Mouse (Mus musculus) right cerebral cortex, postnatal 14 days (tissue): Measurements from ENCODE around the gene Nxpe3.

ENCODE experiments used
- DNase-seq: peaks from one replicate; pipeline ENCODE4 v3.0.0; 2022

Gene Nxpe3

DNA sequence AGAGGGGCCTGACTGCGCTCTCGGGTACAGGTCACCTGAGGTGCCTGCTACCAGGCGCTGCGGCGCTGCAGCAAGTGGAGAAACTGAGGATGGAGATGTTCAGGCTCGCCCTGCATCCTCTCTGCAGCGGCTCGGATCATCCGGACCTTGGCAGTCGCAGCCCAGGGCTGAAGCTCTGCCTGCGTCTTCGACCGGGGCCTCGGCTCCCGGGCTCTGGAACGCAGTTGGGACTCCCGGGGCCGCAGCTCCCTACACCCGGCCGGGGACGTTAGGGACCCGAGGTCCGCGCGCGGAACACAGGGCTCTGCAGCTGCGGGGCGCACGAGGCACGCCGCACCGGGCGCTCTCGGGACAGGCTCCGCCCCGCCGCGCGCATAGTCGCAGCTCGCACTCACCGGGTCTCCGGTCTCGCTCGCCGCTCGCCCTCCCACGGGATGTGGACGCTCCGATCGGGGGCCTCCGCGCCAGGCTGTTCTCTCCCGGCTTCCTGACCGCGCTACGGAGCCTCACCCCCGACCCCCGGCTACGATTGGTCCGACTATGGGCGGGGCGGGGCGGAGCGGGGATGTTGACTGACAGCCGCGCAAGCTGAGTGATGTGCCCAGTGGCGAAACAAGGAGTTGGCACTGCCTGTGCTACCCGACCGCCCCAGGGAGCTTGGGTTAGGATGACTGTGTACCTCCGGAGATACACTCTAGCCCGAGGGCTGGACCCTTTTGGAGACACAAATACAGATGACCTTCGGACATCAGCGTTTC is at the start of gene Nxpe3:
Nxpe3 (minus strand) TSS at position 393 of the 758 bp plus-strand sequence.
- DNase-seq, result peak; percentile 85

DNA sequence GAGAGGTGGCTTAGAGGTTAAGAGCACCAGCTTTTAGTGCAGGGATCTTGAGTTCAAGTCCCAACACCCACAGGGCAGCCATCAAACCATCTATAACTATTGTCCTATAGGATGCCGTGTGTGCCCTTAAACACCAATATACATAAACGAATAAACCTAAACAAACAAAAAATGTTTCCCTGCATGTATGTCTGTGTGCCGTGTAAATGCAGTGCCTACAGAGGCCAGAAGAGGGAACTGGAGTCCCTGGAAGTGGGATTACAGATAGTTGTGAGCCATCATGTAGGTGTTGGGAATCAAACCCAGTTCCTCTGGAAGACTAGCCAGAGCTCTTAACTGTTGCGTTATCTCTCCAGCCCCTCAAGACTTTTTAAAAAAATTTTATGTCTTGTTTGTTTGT is 45.7 kb upstream of the Nxpe3 start:
- DNase-seq, result no peak

DNA sequence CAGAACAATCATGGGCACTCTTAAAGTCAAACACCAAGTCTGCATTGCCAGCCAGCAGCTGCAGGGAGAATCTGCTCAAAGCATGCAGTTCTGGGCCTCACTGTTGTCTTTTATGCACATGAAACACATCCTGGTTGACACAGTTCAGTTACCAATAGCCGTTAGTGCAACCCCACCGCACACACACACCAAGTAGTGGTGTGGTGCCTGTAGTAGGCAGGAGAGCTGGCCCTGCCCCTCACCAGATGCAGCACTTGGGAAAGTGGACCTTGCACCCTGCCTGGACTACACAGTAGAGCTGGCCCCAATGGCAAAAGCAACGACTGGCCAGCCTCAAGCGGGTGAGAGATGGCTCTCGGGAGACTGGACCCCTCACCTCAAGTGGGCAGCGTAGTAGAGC is 44.6 kb upstream of the Nxpe3 start:
- DNase-seq, result no peak

- DNase-seq, result no peak
Measured at GRCm38 (mm10) chr16:55938761-55939160, 43.7 kb upstream of the Nxpe3 start.

DNA sequence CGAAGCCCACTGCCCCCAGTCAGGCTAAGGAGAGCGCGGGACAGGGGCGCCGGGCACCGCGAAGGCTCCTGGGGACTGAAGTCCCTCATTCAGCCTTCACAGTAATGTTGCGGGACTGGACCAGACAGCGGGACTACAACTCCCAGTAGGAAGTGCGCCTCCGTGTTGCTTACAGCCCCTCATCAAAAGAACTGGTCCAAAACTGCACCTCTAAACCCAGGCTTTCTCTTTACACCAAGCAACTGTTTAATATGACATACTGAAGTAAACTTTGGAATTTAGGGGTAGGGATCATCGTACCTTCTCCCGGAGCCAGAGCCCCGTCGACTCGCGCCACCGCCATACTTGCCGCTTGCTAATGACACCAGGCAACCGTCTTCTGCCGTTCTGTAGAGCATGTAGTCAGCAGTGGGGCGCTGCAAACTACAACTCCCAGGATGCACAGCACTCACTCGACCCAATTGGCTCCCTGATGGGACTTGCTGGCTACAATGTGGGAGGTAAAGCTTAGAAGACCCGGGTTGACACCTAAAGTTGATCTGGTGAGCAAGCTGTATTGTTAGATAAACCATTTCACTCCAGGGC is 39.5 kb upstream of the Nxpe3 start, which contains the start of gene Cep97:
Cep97 (minus strand) TSS at position 403 of the 585 bp plus-strand sequence.
- peak; percentile 79 for DNase-seq

GRCm38 (mm10) chr16:55933681-55934343 is 38.7 kb upstream of the Nxpe3 start:
- peak; percentile 26 for DNase-seq

DNA sequence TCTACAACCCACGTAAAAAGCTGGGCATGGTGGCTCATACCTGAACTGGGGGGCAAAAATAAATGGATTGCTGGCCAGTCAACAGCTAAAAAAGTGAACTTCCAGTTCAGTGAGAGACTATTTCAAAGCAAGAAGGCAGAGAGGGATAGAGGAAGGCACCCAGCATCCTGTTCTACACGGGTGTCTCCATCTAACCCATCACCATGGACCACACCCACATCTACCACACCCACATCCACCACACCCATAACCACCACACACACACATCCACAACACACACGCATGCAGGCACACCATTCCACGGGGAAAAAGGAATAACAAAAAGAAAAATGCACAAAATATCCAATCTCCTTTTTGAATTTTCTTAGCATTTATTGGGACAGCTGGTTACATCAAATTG is 28.9 kb upstream of the Nxpe3 start:
- DNase-seq, result no peak

GRCm38 (mm10) chr16:55922079-55922478 is 27.0 kb upstream of the Nxpe3 start:
- DNase-seq, result no peak

DNA sequence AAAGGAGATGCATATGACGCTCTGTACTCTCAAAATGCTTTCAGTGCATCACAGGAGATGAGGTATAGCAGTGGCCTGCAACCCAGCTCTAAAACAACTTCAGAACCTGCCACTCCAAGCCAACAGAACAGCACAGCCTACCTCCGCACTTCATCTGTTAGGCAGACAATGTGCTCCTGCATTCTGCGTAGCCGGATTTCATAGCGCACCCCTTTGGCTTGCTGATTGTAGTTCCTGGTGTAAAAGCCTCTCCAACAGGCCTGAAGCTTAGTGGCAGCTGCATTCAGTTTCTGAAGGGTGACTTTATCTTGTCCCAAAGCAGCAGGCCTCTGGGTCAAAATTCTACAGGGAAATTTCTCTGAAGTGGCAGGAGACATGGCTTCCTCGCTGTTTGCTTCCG is 19.6 kb upstream of the Nxpe3 start:
- DNase-seq, result no peak

DNA sequence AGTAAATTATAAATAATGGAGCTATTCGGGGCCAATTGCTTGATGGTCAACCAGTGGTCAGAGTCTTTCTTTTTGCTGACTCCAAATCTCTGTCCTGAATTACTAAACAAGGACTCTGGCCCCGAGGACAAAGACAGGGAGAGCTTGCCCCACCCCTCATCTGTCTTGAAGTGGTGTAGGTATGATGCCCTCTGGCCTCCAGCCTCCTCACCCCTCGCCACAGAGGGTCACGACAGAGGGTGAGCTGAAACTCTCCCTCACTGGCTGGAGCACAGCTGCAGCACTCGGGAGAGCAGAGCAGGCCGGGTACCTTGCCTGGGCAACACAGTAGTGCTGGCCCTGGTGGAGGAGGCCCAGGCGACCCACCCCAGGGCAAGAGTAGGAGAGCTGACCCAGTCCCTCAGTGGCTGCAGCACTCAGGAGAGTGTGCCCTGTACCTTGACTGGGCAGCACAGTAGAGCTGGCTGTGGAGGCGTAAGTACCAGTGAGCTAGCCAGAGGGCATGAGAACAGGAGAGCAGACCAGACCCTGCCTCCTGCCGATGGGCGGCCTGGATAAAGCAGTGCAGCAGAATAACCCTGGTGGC is 15.2 kb upstream of the Nxpe3 start:
- no peak for DNase-seq

DNA sequence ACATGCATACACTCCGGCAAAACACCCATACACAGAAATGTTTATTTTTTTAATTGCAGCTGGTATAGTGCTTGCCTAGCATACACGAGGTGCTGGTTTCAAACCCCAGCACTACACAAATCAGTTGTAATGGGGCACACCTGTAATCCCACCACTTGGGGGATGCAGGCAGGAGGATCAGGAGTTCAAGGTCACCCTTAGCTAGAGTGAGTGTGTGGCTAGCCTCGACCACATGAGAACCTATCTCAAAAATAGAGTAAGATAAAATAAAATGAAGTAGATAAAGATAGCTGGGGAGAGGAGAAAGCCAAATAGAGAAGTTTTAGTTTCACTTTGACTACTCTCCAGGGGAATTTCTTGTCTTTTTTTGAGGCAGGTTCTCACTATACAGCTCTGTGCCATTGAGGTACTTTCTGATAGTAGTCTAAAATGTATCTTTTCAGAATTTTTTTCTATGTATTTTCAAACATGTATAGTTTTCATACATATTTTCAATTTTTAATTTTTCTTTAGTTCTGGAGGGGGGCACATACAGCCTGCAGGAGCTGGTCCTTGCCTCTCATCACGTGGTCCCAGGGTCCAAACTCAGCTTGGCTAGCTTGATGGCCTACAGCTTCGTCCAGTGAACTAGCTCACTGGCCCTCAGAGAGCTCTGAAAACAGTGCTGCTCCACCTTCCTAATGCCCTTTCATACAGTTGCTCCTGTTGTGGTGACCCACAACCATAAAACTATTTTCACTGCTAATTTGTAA is 12.0 kb upstream of the Nxpe3 start:
- DNase-seq, result no peak

GRCm38 (mm10) chr16:55905370-55905769 is 10.3 kb upstream of the Nxpe3 start:
- no peak for DNase-seq

GRCm38 (mm10) chr16:55901839-55902756 is 7.0 kb upstream of the Nxpe3 start:
- no peak for DNase-seq

DNA sequence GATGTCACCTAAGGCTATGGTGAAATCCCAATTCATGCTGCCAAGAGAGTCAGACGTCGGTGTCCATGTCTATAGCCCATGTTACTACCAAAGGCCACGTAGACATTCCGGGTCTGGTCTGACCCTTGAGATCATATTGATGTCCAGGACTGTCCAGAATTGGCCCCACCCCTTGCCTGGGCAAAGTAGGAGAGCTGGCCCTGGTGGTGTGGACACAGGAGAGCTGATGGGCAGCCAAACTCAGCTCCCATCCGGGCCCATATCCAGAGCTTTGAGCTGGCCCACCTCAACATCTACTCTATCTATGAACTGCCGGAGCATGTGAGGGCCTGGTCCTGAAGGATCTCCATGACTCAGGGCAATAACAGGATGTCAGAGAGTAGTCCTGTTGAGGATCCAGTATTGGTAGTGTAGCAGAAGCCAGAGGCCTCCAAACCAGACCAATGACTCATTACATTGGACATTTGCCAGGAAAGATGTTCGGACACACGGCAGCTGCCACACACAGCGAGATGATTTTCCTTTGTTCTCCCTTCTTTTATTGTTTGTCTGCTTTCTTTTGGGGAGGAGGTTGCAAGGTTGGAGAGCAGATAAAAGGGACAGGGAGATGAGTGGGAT is 3.4 kb upstream of the Nxpe3 start:
- no peak for DNase-seq

DNA sequence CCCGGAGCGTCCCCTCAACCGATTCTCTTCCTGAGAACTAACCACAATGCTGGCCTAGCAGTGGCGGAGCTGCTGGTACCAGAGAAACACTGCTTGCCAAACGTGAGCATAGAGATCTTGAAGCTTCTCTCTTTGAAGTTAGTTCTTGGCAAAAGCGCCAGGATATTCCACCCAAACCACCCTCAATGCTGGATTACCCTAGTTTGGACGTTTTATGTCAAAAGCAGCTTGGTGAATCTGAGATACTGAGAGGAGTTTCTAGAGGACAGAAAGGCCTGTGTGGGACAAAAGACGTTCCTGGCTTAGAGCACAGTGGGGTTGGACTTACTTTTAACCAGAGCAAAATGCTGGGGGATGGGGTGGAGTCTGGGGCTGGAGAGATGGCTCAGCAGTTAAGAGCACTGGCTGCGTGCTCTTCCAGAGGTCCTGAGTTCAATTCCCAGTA is 588 bp upstream of the Nxpe3 start:
- DNase-seq, result no peak

- DNase-seq, result no peak
Measured at GRCm38 (mm10) chr16:55894536-55894892, 571 bp downstream of the Nxpe3 start.

DNA sequence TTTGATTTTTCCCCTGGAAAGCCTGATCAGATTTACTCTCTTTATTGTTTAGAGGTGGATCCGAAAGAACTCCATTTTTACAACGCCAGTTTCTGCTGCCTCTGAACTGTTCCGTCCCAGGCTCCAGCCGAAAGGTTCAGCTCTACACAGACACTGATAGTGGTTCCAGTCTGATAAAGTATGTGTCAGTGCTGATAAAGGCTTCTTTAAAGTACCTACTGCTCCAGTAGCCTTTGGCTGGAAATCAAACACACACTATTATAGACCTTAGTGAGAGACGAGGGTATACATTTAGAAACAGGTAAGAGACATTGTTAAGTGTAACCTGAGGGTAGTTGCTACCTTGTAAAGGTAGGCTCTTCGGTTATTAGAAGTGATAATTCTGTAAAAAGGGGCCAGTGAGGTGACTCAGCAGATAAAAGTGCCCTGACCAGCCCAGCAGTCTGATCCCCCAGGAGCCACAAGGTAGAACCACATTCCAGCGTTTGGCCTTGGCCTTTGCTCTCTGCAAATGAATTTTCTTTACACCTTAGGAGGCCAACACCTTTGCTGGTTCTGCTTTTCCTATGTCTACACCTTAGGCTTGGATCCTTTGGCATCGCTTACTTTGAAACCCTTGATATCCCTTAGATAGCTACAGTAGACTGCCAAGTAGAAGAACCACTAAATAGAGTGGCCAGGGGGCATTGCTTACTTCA is 1.5 kb downstream of the Nxpe3 start:
- no peak for DNase-seq

GRCm38 (mm10) chr16:55892484-55892883 is 2.6 kb downstream of the Nxpe3 start:
- no peak for DNase-seq

GRCm38 (mm10) chr16:55891346-55891745 is 3.7 kb downstream of the Nxpe3 start:
- no peak for DNase-seq

DNA sequence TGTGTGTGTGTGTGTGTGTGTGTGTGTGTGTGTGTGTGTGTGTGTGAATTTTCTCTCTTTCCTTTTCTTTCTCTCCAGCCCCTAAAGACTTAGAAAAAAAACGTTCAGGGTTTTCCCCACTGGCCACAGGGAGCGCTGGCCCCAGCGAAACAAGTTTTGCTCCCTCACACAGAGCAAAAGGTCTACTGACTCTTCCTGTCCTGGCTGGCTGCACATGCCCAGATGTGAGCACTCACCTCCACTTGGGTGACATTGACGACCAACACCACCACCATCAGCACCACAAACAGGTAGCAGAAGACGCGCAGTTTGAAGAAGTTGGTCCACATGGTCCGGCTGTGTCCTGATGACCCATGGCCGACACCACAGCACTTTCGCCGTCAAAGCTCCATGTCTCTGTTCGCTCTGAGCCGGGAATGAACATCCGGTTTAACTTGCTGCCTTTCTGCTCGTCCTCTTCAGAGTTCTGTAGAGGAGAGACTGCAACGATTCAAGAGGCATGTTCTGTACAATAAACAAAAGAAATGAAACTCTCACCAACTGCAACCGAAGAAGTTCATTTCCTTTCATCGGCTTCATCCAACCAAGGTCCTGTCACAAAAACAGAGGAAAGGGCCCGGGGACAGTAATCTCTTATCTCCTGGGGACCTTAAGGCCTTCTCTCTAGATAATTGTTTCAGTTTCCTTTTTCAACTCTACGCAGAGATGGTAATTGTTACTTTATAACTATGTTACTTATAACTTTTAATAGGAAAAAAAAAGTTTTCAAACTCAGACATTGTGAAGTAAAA is 4.5 kb downstream of the Nxpe3 start:
- no peak for DNase-seq
